Mouse (Mus musculus) lung, postnatal 0 days (tissue): ENCODE data around the gene Lypd9.

Experiments used
- CTCF ChIP-seq: IDR thresholded peaks from 2 replicates; pipeline ENCODE4 v1.5.1; 2016; ENCODE audit warnings: antibody characterized with exemption, mild to moderate bottlenecking
- EP300 ChIP-seq: IDR thresholded peaks from 2 replicates; pipeline ENCODE4 v1.6.1; 2016; ENCODE audit warnings: antibody characterized with exemption, mild to moderate bottlenecking, control low read depth

DNA sequence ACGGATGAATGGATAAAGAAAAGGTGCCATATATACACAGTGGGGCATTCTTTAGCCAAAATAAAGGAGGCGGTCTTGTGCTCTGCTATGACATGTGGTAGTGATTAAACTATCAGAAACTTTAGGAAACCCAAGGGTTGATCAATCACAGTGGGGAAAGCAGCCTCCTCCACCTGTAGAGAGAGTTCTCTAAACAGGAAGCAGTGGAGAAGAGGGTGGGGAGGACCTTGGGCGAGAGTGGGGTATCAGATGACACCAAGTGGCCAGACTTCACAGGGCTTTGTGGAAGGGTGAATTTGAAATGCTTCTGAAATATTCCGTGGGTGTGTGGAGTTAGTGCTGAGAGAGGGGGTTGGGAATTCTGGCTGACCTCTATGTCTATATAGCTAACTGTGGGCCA is 869 bp upstream of the Lypd9 start:
- TF ChIP-seq CTCF (no peak), EP300 (no peak)
